Mouse (Mus musculus) midbrain, embryonic 16.5 days (tissue): Measurements from ENCODE around the gene Shld1. TPM values are rescaled to one million over a fixed set of nuclear protein-coding genes. Genes with fewer than 3 reads are reported as not detected.

Experiments
- ATAC-seq: fragments of 200-750 bp; cut with Nextera tagmentation; 2 replicates; pipeline ENCODE4 v1.8.0; 2017; ENCODE audit warnings: moderate TSS enrichment
- H3K27ac ChIP-seq: fragments of 300-500 bp; sonication (generic); 2 replicates; pipeline ENCODE4 v1.5.1; 2014; ENCODE audit warnings: mild to moderate bottlenecking, low read length, mixed read lengths
- H3K27me3 ChIP-seq: fragments of 300-500 bp; sonication (generic); 2 replicates; pipeline ENCODE4 v1.6.1; 2014; ENCODE audit warnings: low read depth, low read length, mixed read lengths; ENCODE audit not compliant: control insufficient read depth, insufficient read depth
- H3K36me3 ChIP-seq: fragments of 300-500 bp; sonication (generic); 2 replicates; pipeline ENCODE4 v1.6.1; 2014; ENCODE audit warnings: mild to moderate bottlenecking, low read length, moderate library complexity, mixed read lengths; ENCODE audit not compliant: control insufficient read depth, insufficient read depth
- H3K4me1 ChIP-seq: fragments of 300-500 bp; sonication (generic); 2 replicates; pipeline ENCODE4 v1.6.1; 2014; ENCODE audit warnings: mild to moderate bottlenecking, low read length, mixed read lengths; ENCODE audit not compliant: control insufficient read depth, insufficient read depth
- H3K4me2 ChIP-seq: fragments of 300-500 bp; sonication (generic); 2 replicates; pipeline ENCODE4 v1.6.1; 2014; ENCODE audit warnings: mild to moderate bottlenecking, low read length, mixed read lengths
- H3K4me3 ChIP-seq: fragments of 300-500 bp; sonication (generic); 2 replicates; pipeline ENCODE4 v1.5.1; 2014; ENCODE audit warnings: low read depth, mild to moderate bottlenecking, low read length, moderate library complexity, mixed read lengths
- H3K9ac ChIP-seq: fragments of 300-500 bp; sonication (generic); 2 replicates; pipeline ENCODE4 v1.6.1; 2014; ENCODE audit warnings: low read depth, low read length, mixed read lengths
- H3K9me3 ChIP-seq: fragments of 300-500 bp; sonication (generic); replicated peaks from 2 replicates; pipeline ENCODE4 v1.6.1; 2014; ENCODE audit warnings: mild to moderate bottlenecking, low read length, mixed read lengths; ENCODE audit not compliant: control insufficient read depth, poor library complexity, severe bottlenecking
- WGBS: fragments of 180-500 bp; shearing (Covaris S2); extraction: QIAGEN DNeasy Blood & Tissue Kit; methylation state at CpG from one replicate; pipeline ENCODE4 v1.1.7; 2014; 5-methylcytosine and 5-hydroxymethylcytosine counted together
- polyA plus RNA-seq: library from polyadenylated mRNA; unstranded; fragments of >200 nt; fragmentation: Nextera tagmentation; extraction: Ambion mirVana; gene quantifications from 2 replicates; pipeline ENCODE4 v1.2.1, GENCODE M21; 2015

The Shld1 gene
- polyA plus RNA-seq, 1 experiment from 2014 or later = 21.7 TPM

DNA sequence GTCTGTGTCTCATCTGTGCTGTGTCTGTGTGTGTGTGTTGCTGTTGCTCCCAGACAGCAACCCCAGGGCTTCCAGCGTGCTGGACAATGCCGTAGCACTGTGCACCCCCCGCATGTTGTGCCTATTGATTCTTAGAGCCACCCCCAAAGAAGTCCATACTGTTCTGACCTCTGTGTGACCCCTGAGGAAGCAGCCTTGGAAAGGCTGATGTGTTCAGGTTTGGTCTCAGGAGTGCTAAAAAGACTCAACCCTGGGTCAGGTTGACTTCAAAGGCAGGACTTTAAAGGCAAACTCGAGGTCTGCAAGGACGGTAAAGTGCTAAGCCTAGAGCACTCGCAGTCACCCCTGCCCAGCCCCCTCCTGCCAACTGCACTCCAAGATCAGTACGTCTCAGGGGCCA is 11.0 kb downstream of the Shld1 start:
- H3K4me1 ChIP-seq = no peaks in the 10 kb centered on the region
- H3K27ac ChIP-seq = 0 out of 2 replicates have a peak overlapping the region, but pooled peaks have one; percentile 20
- no peak for ATAC-seq
- H3K4me2 ChIP-seq = no peak overlapping the region
- no peaks in the 10 kb centered on the region for H3K27me3 ChIP-seq
- H3K9me3 ChIP-seq = no peaks in the 10 kb centered on the region
- peaks cover 2% of the 10 kb centered on the region; the same call in 1 of the 2 replicates for H3K36me3 ChIP-seq
- no peak overlapping the region for H3K9ac ChIP-seq
- H3K4me3 ChIP-seq = no peak overlapping the region
- 68% methylated on average over 7 of the region's 7 CpGs for WGBS

DNA sequence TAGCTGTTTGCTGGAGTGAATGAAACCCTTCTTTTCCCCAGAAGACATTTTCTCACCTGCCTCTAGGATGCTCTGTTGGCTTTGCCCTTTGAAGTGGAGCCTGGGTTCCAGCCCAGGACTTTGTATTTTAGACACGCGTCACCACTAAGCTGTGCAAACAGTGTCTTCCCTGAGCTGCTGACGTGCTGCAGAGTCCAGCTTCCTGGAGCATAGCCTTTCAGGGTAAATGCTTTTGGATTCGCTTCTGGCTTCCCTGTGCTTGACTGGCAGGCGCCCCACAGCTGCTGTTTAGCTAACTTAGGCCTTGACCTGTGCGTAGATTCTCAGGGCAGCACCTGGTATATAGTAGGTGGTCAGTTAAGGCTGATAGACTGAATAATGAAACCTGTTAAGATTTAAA is 11.7 kb downstream of the Shld1 start:
- WGBS = 70% methylated on average over 6 of the region's 6 CpGs
- Histone ChIP-seq H3K4me3 (no peak overlapping the region), H3K4me2 (no peak overlapping the region), H3K27me3 (no peaks in the 10 kb centered on the region), H3K27ac (peak overlapping the region; percentile 44; the same call in 1 of the 2 replicates), H3K36me3 (peaks cover 2% of the 10 kb centered on the region; the same call in 1 of the 2 replicates), H3K4me1 (no peaks in the 10 kb centered on the region), H3K9ac (no peak overlapping the region), H3K9me3 (no peaks in the 10 kb centered on the region)
- ATAC-seq = no peak

DNA sequence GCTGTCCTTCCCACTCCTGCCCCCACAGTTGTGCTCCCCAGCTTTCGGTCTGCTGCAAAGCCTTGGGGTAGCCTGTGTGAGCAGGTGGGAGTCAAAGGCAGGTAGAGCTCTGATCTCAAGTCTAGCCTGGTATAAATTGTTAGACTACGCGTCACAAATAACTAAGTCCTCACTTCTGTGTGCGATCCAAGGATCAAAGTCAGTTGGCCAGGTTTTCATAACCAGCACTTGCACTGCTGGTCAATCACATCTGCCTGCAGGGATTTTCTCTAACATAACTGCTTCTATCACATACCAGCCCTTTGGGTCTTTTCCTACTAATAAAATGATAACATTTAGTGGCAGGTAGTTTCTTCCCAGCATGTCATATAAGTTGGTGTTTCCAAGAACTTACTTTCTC is 14.2 kb downstream of the Shld1 start:
- H3K27me3 ChIP-seq = no peaks in the 10 kb centered on the region
- 89% methylated on average over 4 of the region's 4 CpGs for WGBS
- ATAC-seq = no peak

DNA sequence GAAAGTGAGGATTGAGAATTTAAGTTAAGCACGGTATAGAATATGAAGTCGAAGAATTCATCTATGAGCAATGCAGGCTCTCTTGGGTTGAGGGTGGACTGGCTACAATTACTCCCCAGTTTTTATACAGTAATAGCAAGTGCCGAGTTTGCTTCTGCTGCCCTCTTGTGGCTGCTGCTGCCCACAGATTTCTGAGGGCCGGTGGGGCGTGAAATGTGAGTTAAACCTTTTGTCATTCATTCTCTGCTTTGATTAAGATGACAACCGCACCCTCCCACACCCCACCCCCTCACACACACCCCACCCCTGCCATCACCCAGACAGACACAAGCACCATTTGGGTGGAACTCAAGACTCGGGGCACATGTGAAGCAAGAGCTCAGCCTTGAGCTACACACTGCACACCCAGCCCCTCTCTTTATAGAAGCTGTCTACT is 14.7 kb downstream of the Shld1 start:
- H3K4me3 ChIP-seq = no peak overlapping the region
- ATAC-seq = peak; percentile 83

More for the DNA sequence above, 14.2 kb downstream of the Shld1 start:
- H3K27ac ChIP-seq = no peak overlapping the region
- H3K4me2 ChIP-seq = no peak overlapping the region
- H3K36me3 ChIP-seq = peaks cover 3% of the 10 kb centered on the region
- no peak overlapping the region for H3K9ac ChIP-seq
- H3K9me3 ChIP-seq = no peaks in the 10 kb centered on the region
- no peaks in the 10 kb centered on the region for H3K4me1 ChIP-seq
- no peak overlapping the region for H3K4me3 ChIP-seq

DNA sequence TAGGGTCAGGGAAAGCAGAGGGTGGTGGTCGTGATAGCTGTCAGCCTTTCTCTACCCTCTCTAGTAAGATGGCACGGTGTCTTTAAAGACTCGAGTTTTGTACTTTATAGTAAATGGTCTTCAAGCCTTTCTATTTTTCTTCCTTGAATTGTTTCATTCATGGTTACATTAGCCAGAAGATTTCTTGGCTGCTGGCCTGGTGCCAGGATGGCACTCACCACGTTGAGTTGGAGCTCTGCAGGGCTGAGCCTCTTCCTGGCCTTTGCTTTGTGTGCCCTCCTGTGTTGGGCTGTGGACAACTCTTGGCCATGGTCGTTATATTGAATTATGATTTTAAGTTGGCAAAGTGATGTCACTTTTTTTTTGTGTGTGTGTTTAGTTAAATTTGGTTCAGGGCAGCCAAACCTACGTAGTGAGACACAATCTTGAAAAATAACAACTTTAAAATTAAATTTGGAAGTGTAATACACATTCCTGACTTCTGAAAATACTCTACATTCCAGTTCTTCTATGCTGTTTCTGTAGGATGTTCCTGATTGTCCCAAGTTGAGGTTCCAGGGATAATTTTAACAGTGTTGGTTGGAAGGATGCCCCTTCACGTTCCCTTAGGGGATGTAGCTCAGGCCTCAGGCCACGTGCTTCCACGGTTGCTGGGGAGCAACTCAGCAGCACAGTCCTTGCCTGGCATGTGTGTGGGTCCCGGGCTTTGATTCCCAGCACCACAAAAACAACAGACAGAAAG is 18.7 kb downstream of the Shld1 start:
- Histone ChIP-seq H3K27me3 (no peaks in the 10 kb centered on the region), H3K4me1 (no peaks in the 10 kb centered on the region), H3K36me3 (peaks cover 3% of the 10 kb centered on the region; the same call in 1 of the 2 replicates), H3K4me2 (no peak overlapping the region), H3K9me3 (no peaks in the 10 kb centered on the region), H3K27ac (no peak overlapping the region), H3K4me3 (no peak overlapping the region), H3K9ac (no peak overlapping the region)
- no peak for ATAC-seq
- 81% methylated on average over 10 of the region's 10 CpGs for WGBS

More for the DNA sequence above, 14.7 kb downstream of the Shld1 start:
- H3K9me3 ChIP-seq = no peaks in the 10 kb centered on the region
- no peaks in the 10 kb centered on the region for H3K27me3 ChIP-seq
- peaks cover 3% of the 10 kb centered on the region for H3K36me3 ChIP-seq
- no peak overlapping the region for H3K9ac ChIP-seq
- WGBS = 18% methylated on average over 7 of the region's 7 CpGs
- no peak overlapping the region for H3K4me2 ChIP-seq
- H3K4me1 ChIP-seq = no peaks in the 10 kb centered on the region
- no peak overlapping the region for H3K27ac ChIP-seq

DNA sequence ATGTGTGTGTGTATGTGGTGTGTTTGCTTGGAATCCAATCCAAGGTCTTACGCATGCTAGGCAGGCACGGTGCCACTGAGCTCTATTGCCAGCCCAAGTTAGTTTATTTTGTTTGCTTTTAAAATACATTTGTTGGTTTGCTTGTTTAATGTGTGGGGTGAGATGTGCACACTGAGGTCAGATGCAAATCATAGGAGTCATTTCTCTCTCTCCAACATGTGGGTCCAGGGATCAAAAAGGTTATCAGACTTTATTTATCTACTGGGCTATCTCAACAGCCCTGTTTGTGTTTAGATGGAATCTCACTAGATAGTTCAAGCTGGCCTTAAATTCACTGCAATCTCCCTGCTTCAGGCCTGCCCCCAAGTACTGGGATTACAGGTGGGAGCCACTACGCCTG is 19.6 kb downstream of the Shld1 start:
- Histone ChIP-seq H3K4me1 (no peaks in the 10 kb centered on the region), H3K4me3 (no peak overlapping the region), H3K9ac (no peak overlapping the region), H3K4me2 (no peak overlapping the region), H3K36me3 (peaks cover 3% of the 10 kb centered on the region; the same call in 1 of the 2 replicates), H3K27ac (no peak overlapping the region), H3K27me3 (no peaks in the 10 kb centered on the region), H3K9me3 (no peaks in the 10 kb centered on the region)
- WGBS = 91% methylated on average over 3 of the region's 3 CpGs
- ATAC-seq = no peak

DNA sequence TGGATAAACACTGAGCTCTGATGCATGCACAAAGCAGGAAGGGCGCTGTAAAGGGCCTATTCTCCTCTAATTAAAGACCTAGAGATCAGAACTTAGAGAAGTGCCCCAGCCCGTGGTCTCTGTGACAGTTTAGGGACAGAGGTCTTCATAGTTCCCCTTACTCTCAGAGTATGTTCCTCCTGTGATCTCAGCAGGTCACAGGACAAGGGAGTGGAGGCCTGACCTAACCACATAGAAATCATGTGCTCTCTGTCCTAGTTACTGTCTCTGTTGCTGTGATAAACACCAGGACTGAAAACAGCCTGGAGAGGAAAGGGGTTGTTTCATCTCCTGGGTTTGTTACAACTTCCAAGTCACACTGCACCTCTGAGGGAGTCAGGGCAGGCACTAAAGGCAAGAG is 23.8 kb downstream of the Shld1 start:
- no peak overlapping the region for H3K9ac ChIP-seq
- no peak overlapping the region for H3K4me3 ChIP-seq
- no peak for ATAC-seq
- H3K9me3 ChIP-seq = no peaks in the 10 kb centered on the region
- no peak overlapping the region for H3K27ac ChIP-seq
- WGBS = 52% methylated on average over 2 of the region's 2 CpGs
- H3K36me3 ChIP-seq = peaks cover 3% of the 10 kb centered on the region; the same call in 1 of the 2 replicates
- peaks cover 4% of the 10 kb centered on the region for H3K4me1 ChIP-seq
- H3K27me3 ChIP-seq = no peaks in the 10 kb centered on the region
- no peak overlapping the region for H3K4me2 ChIP-seq

DNA sequence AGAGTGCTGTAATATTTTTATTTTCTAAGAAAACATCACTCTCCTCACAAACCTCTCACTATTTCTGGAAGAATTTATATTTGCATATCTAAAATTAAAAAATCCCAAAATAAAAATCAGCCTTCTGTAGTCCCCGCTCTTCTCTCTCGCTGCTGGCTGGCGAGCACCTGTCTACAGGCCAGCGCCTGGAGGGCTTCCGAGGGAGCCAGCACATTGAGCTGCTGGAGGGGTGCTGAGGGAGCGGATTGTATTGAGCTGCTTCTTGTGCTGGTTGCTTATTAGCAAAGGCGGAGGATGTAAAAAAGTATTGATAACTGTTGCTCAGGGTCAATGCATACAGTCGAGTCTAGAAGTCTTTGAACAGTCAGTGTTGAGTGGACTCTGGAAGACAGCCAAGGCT is 25.3 kb downstream of the Shld1 start:
- WGBS = 80% methylated on average over 8 of the region's 8 CpGs
- Histone ChIP-seq H3K36me3 (no peaks in the 10 kb centered on the region), H3K4me3 (no peak overlapping the region), H3K9me3 (no peaks in the 10 kb centered on the region), H3K4me2 (no peak overlapping the region), H3K9ac (no peak overlapping the region), H3K27me3 (no peaks in the 10 kb centered on the region), H3K4me1 (peaks cover 10% of the 10 kb centered on the region), H3K27ac (no peak overlapping the region)
- no peak for ATAC-seq

DNA sequence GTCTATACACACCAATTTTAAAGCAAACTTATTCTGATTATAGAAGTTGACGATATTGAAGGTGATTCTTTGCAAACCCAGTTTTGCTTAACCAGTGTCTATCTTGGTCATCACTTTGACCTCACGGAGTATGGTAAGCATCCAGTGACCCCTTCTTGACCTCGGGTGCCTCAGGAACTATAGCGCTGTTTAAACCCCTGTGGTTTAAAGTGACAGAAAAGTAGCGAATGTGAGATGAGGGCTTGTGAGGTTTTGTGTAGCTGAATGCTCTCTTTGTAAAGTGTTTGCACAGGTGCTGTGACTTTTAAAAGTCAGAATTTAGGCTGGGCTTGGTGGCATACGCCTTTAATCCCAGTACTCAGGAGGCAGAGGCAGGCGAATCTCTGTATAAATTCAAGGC is 27.8 kb downstream of the Shld1 start:
- H3K27me3 ChIP-seq = no peaks in the 10 kb centered on the region
- no peak for ATAC-seq
- H3K4me2 ChIP-seq = no peak overlapping the region
- WGBS = 90% methylated on average over 7 of the region's 7 CpGs
- no peaks in the 10 kb centered on the region for H3K9me3 ChIP-seq
- H3K4me3 ChIP-seq = no peak overlapping the region
- peaks cover 10% of the 10 kb centered on the region for H3K4me1 ChIP-seq
- H3K9ac ChIP-seq = no peak overlapping the region
- H3K27ac ChIP-seq = no peak overlapping the region
- no peaks in the 10 kb centered on the region for H3K36me3 ChIP-seq
